Mouse (Mus musculus): ENCODE measurements around the gene Maz.

GRCm38 (mm10) chr7:127016081-127016480 is 10.8 kb downstream of the Maz start:
- TF ChIP-seq CTCF (IDR thresholded peaks at IDR 0.05; ENCODE audit: extremely low read depth, insufficient read length, insufficient replicate concordance, low read depth, low read length) (no peak), POLR2A (IDR thresholded peaks at IDR 0.05; ENCODE audit: low read depth, low read length) (no peak)

Measured in small intestine, adult 2 months (tissue).